Mouse (Mus musculus): ENCODE data around the gene Gm28308. TPM values are rescaled to one million over a fixed set of nuclear protein-coding genes. Genes with fewer than 3 reads are reported as not detected.

Gm28308 gene
- 1 to 10 TPM in 1 of 2 experiments, under 1 TPM in 1; 0.91 to 1.5 TPM for total RNA-seq (2021)
- long read RNA-seq, experiment 1: 0 reads
- long read RNA-seq, experiment 2: 0 reads

GRCm38 (mm10) chr6:52213119-52213986 is at the start of gene Gm28308, which contains the start of gene Hoxa3:
Gm28308 (minus strand) TSS chr6:52213339.
Hoxa3 (minus strand) TSS chr6:52213336.
- peak; percentile 85 for DNase-seq

GRCm38 (mm10) chr6:52262463-52263320 is 49.6 kb upstream of the Gm28308 start:
- no peak for DNase-seq

- no peak for DNase-seq
These were observed 48.8 kb upstream of the Gm28308 start for GRCm38 (mm10) chr6:52261751-52262462.

- DNase-seq: peak; percentile 43
These were observed 47.8 kb upstream of the Gm28308 start, which contains the start of gene Hoxa13 for GRCm38 (mm10) chr6:52260654-52261575. Hoxa13 (minus strand) TSS chr6:52260880.

GRCm38 (mm10) chr6:52259811-52260261 is 46.7 kb upstream of the Gm28308 start:
- DNase-seq: no peak

- no peak for DNase-seq
These were observed 46.1 kb upstream of the Gm28308 start for GRCm38 (mm10) chr6:52259081-52259790.

GRCm38 (mm10) chr6:52256956-52257355 is 43.8 kb upstream of the Gm28308 start:
- DNase-seq: peak; percentile 86

- no peak for DNase-seq
These were observed 40.7 kb upstream of the Gm28308 start for GRCm38 (mm10) chr6:52253511-52254500.

- DNase-seq: no peak
These were observed 39.7 kb upstream of the Gm28308 start for GRCm38 (mm10) chr6:52252775-52253376.

GRCm38 (mm10) chr6:52252016-52252774 is 39.1 kb upstream of the Gm28308 start:
- no peak for DNase-seq

- no peak for DNase-seq
These were observed 38.2 kb upstream of the Gm28308 start for GRCm38 (mm10) chr6:52251177-52251879.

GRCm38 (mm10) chr6:52249826-52250225 is 36.7 kb upstream of the Gm28308 start:
- DNase-seq: no peak

- no peak for DNase-seq
These were observed 36.2 kb upstream of the Gm28308 start for GRCm38 (mm10) chr6:52249415-52249738.

GRCm38 (mm10) chr6:52248638-52249414 is 35.7 kb upstream of the Gm28308 start:
- no peak for DNase-seq

GRCm38 (mm10) chr6:52247766-52248637 is 34.9 kb upstream of the Gm28308 start:
- no peak for DNase-seq

Measured in adrenal gland, postnatal 10 days (tissue).